Mouse (Mus musculus): ENCODE results near the gene Cd244a.

The Cd244a gene

GRCm38 (mm10) chr1:171652734-171653133 lies 93.7 kb downstream of the Cd244a start, which contains the start of gene Slamf7:
TSS of gene Slamf7 (minus strand) at chr1:171653035.
- no peak for DNase-seq (ENCODE audit: low spot score)

DNA sequence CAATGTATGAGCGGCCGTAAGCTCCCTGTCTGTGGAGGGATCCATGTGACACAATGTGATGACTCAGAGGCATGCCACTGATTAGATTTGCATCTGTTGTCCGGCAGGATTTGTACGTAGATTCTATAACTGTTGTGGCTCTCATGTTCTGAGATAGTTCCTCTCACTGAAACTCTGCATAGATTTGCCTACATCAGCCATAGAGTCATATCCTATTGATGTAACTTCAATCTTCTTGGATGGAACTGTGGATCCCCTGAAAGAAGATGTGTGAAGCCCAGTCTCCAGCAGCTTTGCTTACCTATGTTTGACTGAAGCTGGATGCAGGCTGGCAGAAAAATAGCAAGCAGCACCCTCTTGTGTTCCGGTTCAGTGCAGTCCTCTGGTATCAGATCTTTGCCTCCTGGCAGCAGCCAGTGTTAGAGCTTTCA lies 99.6 kb downstream of the Cd244a start:
- DNase-seq (ENCODE audit: low spot score) = no peak

Data from lung, postnatal 25 days (tissue).